Mouse (Mus musculus) megakaryocyte-erythroid progenitor cell, adult 5-6 weeks (primary cell): ENCODE measurements at regions not wholly inside any gene's neighbourhood (a gene's known extent, or its start where the extent isn't known, plus 50 kb on each side); places are given as distances from the start of the nearest gene placed in this dataset.
A peak's percentile ranks its signal among the peaks of the same experiment; 100 is the strongest.

Source experiments
- ATAC-seq: replicated peaks from 2 replicates; pipeline ENCODE4 v1.8.0; 2016; ENCODE audit warnings: mild to moderate bottlenecking, inconsistent platforms; ENCODE audit not compliant: severe bottlenecking, poor library complexity, low FRiP score, low TSS enrichment

DNA sequence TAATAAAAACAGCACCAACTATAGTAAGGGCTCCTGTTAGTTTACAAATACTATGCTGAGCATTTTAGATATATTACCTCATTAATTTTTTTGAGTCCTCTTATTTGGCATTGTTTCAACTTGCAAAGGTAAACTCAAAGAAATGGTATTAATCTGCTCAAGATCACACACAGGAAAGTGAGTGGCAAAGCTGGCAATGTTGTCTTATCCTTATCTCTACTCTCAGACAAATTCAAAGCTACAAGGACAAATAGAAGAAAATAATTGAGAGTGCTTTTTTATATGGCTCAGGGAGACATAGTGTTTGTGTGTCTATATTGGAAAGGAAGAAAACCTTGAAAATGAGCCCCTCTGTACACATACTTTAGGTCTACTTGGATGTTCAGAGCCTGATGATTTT lies 411.9 kb upstream of the Mgat4c start:
- no peak for ATAC-seq

DNA sequence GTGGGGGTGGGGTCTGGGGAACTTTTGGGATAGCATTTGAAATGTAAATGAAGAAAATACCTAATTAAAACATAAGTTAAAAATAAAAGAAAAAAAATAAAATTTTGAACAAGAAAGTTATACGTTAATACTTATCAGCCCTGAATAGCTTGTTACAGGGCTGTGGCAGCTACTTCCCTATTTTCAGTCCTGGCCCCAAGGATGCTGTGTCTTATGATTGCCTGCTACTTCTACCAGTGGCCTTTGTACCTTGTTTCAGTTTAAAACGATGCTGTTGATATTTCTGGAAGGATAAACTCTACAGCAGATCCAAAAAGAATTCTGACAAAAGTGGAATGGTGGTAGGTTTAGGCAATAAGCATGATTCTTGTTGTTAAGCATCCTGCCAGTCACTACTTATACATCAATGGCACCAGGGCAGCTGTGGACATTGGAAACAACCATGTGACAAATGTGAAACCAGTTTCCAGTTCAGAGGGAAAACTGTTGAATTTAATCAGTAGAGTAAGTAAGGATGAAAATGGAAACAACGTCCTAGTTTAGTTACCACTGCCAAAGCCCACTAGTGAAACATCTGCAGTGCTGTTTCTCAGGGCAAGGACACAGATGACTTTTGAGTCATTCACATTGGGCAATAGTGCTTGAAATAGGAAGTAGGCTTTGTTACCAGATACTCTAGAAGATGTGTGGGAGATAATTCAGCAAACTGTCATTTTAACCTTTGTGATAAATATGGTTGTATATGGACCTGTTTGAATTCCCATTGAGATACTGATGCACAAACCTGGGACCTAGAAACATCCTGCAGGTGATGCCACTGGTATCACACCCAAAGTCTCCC lies 409.6 kb upstream of the Mgat4c start:
- ATAC-seq = no peak

DNA sequence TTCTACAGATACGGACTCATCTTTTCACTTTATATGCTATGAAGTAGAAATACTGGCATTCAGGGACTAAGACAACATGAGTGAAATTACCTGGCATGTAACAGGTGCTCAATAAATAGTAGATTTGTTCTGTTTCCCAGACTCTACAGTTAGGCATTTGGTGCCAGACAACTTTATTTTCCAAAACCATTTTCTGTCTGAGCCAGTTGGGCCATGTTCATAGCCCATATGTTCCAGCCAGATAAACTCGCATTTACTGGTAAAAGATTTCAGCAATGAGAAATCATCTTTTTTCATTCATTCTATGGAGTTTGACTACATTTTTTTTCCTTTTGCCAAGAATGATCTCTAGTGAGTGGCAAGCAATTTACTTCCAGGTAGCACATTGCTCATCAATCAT lies 393.2 kb upstream of the Mgat4c start:
- no peak for ATAC-seq

DNA sequence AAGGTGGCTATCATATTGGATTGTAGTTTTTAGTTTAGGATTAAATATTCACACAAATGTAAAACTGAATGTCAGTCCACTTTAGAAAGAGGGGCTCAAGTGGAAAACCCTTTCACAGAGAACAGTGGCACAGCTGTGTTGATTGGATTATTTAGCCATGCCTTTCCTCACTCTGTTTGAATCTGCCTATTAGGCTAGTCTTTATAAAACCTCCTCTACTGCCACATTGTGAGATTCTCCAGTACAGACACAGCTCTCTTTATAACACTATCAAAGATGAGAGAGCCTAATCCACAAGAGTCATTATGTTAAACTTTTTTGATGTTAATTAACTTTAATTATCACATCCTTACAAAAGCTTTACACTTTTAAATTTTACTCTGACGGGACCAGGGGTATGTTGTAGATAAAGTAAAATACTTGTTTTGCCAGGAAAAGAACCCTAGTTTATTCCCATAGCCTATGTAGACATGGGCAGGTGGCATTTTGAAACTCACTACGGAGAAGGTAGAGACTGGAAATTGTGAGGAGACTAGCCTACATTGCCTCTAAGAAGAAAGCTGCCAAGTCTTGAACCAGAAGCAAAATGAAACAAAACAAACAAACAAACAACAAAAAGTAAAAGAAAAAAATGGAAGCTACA lies 379.0 kb upstream of the Mgat4c start:
- no peak for ATAC-seq

DNA sequence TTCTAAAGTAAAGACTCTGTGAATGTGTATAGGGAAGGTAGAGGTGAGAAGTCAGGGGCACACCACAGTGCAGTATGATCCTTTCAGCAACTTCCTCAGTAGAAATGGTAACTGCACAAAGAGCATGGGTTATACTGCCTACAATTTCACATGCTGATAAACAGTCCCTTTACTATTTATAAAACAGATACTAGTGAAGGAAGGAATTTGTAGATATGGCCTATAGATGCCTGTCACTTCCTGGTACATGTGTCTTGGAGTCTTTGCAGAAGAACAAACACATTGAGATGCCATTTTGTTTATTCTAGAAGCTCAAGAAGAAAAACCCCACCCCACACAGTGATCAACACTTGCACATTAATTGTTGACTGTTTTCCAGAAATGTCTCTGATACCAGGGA lies 377.2 kb upstream of the Mgat4c start:
- no peak for ATAC-seq

DNA sequence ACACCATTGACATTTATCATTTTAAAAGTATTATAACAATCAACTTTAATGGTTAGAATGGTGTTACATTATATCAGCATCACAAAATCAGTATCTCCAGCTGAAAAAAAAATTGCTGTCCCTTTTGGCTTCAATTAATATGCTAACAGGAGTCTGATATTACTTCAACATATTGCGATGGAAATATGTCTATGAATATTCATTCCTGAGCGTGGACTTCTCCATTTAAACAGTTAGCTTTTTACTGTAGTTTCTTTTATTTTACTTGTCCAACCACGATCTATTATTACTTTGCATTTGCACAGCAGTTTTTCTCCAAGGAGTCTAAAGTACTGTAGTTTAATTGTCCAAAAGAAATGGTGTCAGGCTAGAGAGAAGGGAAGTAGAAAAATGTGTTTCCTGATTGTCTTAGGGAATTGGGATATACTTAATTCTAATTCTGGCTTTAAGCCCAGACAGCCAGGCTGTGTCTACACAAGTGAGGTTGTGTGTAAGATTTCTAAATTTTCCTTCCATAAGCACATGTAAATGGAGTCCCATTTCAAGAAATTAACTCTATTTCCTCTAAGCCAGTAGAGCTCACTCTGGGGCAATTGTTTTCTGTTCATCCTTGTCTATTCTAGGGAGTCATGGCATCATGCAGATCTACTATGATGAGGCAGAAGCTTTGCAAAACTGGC lies 364.5 kb upstream of the Mgat4c start:
- ATAC-seq = no peak

DNA sequence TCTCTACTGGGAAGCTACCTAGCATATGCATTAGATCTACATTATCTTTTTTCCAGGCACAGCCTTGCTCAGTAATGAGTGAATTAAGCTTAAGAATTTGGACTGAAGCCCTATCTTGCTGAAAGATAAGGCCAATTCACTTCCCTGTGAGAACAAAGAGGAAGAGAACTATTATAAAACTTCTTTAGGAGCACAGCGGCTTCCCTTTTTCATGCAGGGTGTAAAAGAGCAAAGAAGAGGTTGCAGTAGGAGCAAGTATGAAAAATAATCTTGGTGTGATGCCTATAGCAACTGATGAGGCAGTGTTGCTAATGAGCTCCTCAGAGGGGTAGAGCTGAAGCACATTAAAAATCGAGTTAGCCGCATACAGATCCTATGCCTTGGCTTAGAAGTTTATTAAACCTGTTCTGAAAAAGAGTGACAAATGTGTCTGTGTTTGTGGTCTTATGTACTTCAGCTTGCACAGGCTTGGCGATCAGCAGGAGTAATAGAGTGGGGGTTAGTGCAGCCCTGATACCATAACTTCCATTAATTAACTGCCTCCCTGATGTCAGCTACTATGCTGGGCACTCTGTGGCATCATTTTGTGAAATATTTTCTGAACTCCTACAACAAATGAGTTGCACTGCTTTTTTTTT lies 360.1 kb upstream of the Mgat4c start:
- ATAC-seq = peak; percentile 50; the same call in 1 of the 2 replicates

DNA sequence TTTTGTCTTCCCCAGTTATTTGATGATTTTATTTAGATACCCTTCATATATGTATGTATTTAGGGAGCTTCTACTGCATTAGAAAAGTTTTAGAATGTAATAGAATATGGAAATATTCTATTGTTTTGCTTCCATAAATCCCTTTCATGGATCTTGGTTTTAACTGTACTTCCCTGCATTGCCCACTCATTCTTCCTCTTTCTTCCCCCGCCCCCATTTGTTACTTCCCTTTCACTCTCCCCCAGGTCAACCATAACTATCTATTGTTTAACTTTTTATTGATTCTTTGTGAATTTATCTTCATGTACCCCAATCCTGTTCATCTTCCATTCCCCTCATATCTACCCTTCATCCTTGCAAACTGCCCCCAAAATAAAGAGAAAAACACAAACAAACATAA lies 356.8 kb upstream of the Mgat4c start:
- no peak for ATAC-seq

DNA sequence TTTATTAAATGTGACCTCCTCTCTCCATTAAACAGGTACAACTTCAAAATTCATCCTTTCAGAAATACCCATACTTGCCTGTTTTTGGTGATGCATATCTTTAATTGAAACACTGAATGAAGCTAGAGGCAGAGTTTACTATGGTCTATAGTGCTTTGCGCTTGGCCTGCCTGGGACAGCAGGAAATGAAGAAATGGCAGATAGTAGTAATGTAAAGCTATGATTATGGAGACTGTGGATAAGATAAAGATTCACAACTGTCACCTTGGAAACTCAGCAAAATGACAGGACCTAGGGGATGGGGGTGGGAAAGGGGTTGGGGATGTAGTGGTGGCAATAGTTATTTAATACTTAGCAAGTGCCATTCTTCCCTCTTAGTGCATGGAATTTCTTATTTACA lies 352.7 kb upstream of the Mgat4c start:
- ATAC-seq = no peak

DNA sequence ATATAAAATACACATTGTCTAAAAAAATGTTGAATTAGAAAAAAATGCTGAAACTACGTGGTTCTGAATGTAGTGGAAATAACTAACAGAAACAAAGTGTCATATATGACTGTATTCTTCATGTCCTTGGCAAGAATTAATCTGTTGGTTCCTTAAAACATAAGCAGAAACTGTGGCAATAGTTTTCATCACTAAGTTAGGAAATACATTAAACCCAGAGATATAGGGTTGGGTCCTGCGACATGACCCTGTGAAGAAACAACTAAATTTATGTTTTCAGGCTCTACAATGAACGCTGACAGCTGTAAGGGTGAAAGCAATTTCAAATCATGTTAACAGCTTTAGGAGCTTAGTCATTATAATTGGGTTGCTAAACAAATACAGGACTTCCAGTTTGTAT lies 351.2 kb upstream of the Mgat4c start:
- no peak for ATAC-seq

DNA sequence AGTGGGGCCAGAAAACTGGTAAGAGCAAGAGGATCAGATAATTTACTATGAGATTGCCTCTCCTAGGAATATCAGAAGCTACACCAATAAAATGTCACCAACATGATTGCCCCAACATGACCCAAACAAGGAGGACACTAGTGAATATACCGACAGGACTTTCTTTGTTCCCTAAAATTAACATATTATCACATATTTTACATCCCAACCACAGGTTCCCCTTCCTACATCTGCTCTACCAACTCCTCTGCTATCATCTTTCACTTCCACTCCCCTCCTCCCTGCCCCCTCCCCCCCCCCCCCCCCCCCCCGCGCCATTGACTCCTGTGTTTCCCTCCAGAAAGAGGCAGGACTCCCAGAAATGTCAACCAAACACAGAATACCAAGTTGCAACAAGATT lies 346.2 kb upstream of the Mgat4c start:
- ATAC-seq = no peak

DNA sequence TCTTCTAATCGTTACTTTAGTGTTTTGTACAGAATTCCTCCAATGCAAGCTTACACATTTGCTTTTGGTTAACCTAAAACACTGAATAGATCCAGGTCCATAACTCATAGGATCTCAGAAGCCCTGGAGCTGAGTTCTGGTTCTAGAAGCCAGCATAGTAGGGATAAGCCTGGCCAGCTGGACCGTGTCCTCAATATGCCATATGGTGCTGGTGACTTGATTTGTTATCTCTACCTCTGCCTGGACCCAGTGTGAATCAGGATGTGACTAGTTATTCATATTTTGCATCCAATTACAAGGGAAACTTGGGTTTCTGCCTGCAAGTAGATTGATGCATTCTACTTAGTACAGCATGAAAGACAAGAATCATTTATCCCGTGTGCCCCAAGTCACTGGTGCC lies 341.7 kb upstream of the Mgat4c start:
- ATAC-seq = no peak

DNA sequence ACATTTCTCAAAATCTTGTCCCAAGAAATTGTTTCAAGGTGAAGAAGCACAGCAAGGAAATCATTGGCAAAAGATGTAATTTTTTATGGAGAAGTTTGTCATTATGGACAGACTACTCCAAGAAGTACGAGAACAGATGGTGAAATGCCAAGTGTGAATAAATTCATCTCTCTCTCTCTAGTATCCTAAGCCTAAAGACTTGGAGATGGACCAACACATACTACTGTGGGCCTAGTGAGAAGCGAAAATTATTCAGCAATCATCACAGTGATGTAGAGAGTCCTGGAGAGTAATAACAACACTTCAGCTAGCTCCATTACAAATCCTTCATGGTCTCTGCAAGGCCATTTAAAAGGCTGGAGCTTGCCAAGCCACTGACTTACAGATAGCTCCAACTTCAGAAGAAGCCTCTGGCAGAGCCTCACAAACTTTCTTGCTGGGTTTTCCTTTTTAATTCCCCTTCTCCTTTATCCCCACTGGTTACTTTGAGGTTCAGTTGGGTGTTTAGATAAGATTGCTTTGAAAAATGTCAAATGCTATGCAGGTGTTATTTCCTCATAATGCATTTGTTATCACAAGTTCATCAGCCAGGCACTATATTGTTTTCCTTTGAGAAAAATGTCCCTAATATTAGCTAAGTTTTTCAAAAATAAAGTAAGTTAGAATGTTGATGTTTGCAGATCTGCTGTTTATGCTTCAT lies 330.9 kb upstream of the Mgat4c start:
- no peak for ATAC-seq

DNA sequence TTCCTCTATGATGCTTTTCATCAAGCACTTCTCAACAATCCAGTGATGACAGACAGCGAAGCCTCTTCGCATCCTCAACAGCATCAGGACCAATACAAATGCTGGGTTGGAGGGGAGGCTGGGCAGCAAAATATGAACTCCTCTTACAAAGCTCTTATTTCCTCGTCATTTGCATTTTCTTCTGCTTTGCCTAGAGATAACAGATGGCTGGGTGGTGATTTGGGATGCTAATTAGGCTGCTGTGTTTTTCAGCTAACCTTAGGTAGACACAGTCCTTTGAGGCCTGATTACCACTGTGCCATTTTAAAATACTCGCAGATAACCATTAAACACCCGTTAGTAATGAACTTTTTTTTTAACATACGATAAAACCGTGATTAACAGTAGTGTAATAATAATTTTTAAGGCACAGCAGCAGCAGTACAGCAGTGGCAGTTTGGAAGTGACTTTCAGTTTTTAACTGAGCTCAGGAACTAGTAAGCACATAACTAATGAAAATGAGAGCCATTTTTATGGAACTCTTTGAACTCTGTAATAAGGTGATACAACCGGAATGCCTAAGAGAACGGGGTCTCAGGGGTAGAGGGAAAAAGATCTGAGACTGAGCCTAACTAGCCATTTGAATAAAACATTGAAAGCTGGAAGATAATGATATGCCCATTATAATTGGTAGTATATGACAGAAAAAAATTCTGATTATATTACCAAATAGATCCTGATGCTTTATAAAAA lies 307.3 kb upstream of the Mgat4c start:
- ATAC-seq = no peak

DNA sequence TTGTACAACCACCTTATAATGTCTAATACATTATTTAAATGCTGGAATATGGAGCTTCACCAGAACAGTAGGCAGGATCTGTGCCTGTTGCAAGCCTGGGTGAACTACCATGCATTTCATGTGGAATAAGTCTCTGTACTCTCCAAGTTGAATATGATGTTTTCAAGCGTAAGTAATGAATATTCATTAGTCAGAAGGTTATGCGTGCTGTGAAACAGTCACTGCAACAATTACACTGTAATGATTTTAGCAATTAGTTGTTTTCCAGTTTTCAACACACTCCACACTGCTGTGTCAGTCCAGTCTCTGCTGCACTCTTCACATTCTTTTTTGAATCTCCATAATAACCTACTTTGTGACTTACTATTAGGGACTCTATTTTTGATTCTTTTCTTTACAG lies 287.9 kb upstream of the Mgat4c start:
- ATAC-seq = no peak

DNA sequence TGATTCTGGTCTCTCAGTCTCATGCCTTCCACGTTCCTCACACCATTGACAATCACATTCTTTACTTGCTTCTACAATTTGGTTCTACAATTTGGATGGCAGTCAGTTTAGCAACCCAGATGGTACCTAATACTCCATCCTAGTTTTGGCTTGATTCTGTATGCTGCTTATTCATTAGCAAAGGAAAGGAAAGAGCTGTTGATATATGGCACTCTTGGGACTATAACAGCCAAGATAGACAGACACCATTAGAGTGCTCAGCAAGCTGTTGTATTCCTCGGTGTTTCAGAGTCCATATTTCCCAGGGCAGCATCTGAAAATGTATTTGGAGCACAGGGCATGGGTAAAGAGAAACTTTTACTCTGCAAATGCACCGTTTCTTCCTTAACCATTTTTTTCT lies 282.1 kb upstream of the Mgat4c start:
- ATAC-seq = no peak

DNA sequence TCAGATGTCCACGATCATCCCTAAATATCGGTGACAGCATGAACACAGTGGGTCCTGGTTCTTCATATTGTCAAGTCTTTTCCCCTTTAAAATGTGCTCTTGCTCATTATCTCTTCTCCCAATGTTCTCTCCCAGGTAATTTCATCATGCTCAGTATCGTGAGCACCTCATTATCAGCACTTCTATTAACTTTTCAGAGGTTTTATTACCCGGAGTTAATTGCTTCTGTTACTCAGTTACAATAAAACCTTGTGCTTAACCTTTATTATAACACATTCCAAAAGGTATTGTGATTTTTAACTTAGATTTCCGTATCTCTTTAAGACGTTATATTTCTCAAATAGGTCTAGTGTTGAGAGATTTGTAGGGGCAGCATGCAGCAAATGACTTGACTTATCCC lies 266.0 kb upstream of the Mgat4c start:
- no peak for ATAC-seq

DNA sequence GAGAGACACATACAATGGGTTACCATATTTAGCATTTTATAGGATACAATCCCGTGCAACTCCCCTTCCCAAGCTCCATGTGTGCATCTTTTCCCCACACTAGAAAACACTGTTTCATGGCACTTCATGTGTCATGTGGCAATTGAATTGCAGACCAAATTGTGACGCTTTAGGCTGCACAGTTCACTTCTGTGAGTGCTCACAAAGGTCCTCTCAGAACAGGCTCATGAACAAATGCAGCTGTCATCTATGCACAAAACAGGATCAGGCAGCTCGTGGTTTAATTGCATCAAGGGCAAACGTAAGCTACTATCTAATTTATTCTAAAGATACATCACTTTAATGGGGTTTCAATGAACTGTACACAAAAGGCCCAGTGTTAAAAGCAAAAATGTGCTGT lies 258.7 kb upstream of the Mgat4c start:
- no peak for ATAC-seq
